Mouse (Mus musculus): ENCODE measurements around the gene Cry1. TPM values are rescaled to one million over a fixed set of nuclear protein-coding genes. Genes with fewer than 3 reads are reported as not detected.

Cry1 gene
- polyA plus RNA-seq, 1 experiment from 2014 or later: 14.7 TPM

- WGBS (ENCODE audit: insufficient replicate concordance): 43% methylated on average over 7 of the region's 7 CpGs
- Histone ChIP-seq H3K27ac (ENCODE audit: low read depth, low read length) (no peak overlapping the region), H3K9ac (ENCODE audit: low read depth, low read length) (no peak overlapping the region), H3K36me3 (ENCODE audit: control insufficient read depth, insufficient read depth, low read length) (no peaks in the 10 kb centered on the region), H3K4me1 (ENCODE audit: control insufficient read depth, insufficient read depth, low read length) (no peaks in the 10 kb centered on the region), H3K27me3 (ENCODE audit: control insufficient read depth, insufficient read depth, low read length) (no peaks in the 10 kb centered on the region), H3K4me3 (ENCODE audit: low read depth, low read length) (no peak overlapping the region), H3K9me3 (replicated peaks; ENCODE audit: control insufficient read depth, low read length) (no peaks in the 10 kb centered on the region), H3K4me2 (no peak overlapping the region)
- ATAC-seq (replicated peaks; ENCODE audit: insufficient number of reproducible peaks, low FRiP score, low TSS enrichment): no peak
Observed at GRCm38 (mm10) chr10:85204255-85204855, 19.5 kb upstream of the Cry1 start.

GRCm38 (mm10) chr10:85194528-85194927 is 9.7 kb upstream of the Cry1 start:
- Histone ChIP-seq H3K27ac (ENCODE audit: low read depth, low read length) (no peak overlapping the region), H3K9ac (ENCODE audit: low read depth, low read length) (no peak overlapping the region), H3K4me3 (ENCODE audit: low read depth, low read length) (no peak overlapping the region), H3K36me3 (ENCODE audit: control insufficient read depth, insufficient read depth, low read length) (no peaks in the 10 kb centered on the region), H3K4me2 (no peak overlapping the region), H3K4me1 (ENCODE audit: control insufficient read depth, insufficient read depth, low read length) (no peaks in the 10 kb centered on the region), H3K27me3 (ENCODE audit: control insufficient read depth, insufficient read depth, low read length) (no peaks in the 10 kb centered on the region), H3K9me3 (replicated peaks; ENCODE audit: control insufficient read depth, low read length) (no peaks in the 10 kb centered on the region)
- ATAC-seq (replicated peaks; ENCODE audit: insufficient number of reproducible peaks, low FRiP score, low TSS enrichment): no peak
- 73% methylated on average over 5 of the region's 5 CpGs for WGBS (ENCODE audit: insufficient replicate concordance)

GRCm38 (mm10) chr10:85193321-85193720 is 8.5 kb upstream of the Cry1 start:
- Histone ChIP-seq H3K4me3 (ENCODE audit: low read depth, low read length) (no peak overlapping the region), H3K27ac (ENCODE audit: low read depth, low read length) (no peak overlapping the region), H3K27me3 (ENCODE audit: control insufficient read depth, insufficient read depth, low read length) (no peaks in the 10 kb centered on the region), H3K9me3 (replicated peaks; ENCODE audit: control insufficient read depth, low read length) (no peaks in the 10 kb centered on the region), H3K9ac (ENCODE audit: low read depth, low read length) (no peak overlapping the region), H3K36me3 (ENCODE audit: control insufficient read depth, insufficient read depth, low read length) (no peaks in the 10 kb centered on the region), H3K4me1 (ENCODE audit: control insufficient read depth, insufficient read depth, low read length) (no peaks in the 10 kb centered on the region), H3K4me2 (no peak overlapping the region)
- WGBS (ENCODE audit: insufficient replicate concordance): 77% methylated on average over 3 of the region's 3 CpGs
- no peak for ATAC-seq (replicated peaks; ENCODE audit: insufficient number of reproducible peaks, low FRiP score, low TSS enrichment)

- Histone ChIP-seq H3K27me3 (ENCODE audit: control insufficient read depth, insufficient read depth, low read length) (no peaks in the 10 kb centered on the region), H3K9ac (ENCODE audit: low read depth, low read length) (no peak overlapping the region)
- ATAC-seq (replicated peaks; ENCODE audit: insufficient number of reproducible peaks, low FRiP score, low TSS enrichment): no peak
Observed at GRCm38 (mm10) chr10:85190652-85191051, 5.8 kb upstream of the Cry1 start.

GRCm38 (mm10) chr10:85189966-85190365 is 5.1 kb upstream of the Cry1 start:
- H3K4me1 ChIP-seq (ENCODE audit: control insufficient read depth, insufficient read depth, low read length): no peaks in the 10 kb centered on the region; the same call in 1 of the 2 replicates
- H3K4me2 ChIP-seq: no peak overlapping the region
- no peak overlapping the region for H3K4me3 ChIP-seq (ENCODE audit: low read depth, low read length)
- 74% methylated on average over 5 of the region's 5 CpGs for WGBS (ENCODE audit: insufficient replicate concordance)
- H3K9ac ChIP-seq (ENCODE audit: low read depth, low read length): no peak overlapping the region
- no peak overlapping the region for H3K27ac ChIP-seq (ENCODE audit: low read depth, low read length)
- H3K36me3 ChIP-seq (ENCODE audit: control insufficient read depth, insufficient read depth, low read length): no peaks in the 10 kb centered on the region
- no peak for ATAC-seq (replicated peaks; ENCODE audit: insufficient number of reproducible peaks, low FRiP score, low TSS enrichment)
- H3K27me3 ChIP-seq (ENCODE audit: control insufficient read depth, insufficient read depth, low read length): no peaks in the 10 kb centered on the region
- no peaks in the 10 kb centered on the region for H3K9me3 ChIP-seq (replicated peaks; ENCODE audit: control insufficient read depth, low read length)

More at GRCm38 (mm10) chr10:85190652-85191051, 5.8 kb upstream of the Cry1 start:
- Histone ChIP-seq H3K27ac (ENCODE audit: low read depth, low read length) (no peak overlapping the region), H3K4me3 (ENCODE audit: low read depth, low read length) (no peak overlapping the region), H3K36me3 (ENCODE audit: control insufficient read depth, insufficient read depth, low read length) (no peaks in the 10 kb centered on the region), H3K9me3 (replicated peaks; ENCODE audit: control insufficient read depth, low read length) (no peaks in the 10 kb centered on the region), H3K4me1 (ENCODE audit: control insufficient read depth, insufficient read depth, low read length) (no peaks in the 10 kb centered on the region; the same call in 1 of the 2 replicates), H3K4me2 (no peak overlapping the region)

- no peak overlapping the region for H3K27ac ChIP-seq (ENCODE audit: low read depth, low read length)
- no peak overlapping the region for H3K4me3 ChIP-seq (ENCODE audit: low read depth, low read length)
- no peak for ATAC-seq (replicated peaks; ENCODE audit: insufficient number of reproducible peaks, low FRiP score, low TSS enrichment)
- H3K27me3 ChIP-seq (ENCODE audit: control insufficient read depth, insufficient read depth, low read length): no peaks in the 10 kb centered on the region
- H3K9me3 ChIP-seq (replicated peaks; ENCODE audit: control insufficient read depth, low read length): no peaks in the 10 kb centered on the region
- no peak overlapping the region for H3K4me2 ChIP-seq
- peaks cover 7% of the 10 kb centered on the region for H3K4me1 ChIP-seq (ENCODE audit: control insufficient read depth, insufficient read depth, low read length)
- H3K9ac ChIP-seq (ENCODE audit: low read depth, low read length): no peak overlapping the region
- no peaks in the 10 kb centered on the region for H3K36me3 ChIP-seq (ENCODE audit: control insufficient read depth, insufficient read depth, low read length)
- WGBS (ENCODE audit: insufficient replicate concordance): 91% methylated on average over 2 of the region's 2 CpGs
Observed at GRCm38 (mm10) chr10:85186499-85186794, 1.6 kb upstream of the Cry1 start.

- no peaks in the 10 kb centered on the region for H3K9me3 ChIP-seq (replicated peaks; ENCODE audit: control insufficient read depth, low read length)
- peaks cover 7% of the 10 kb centered on the region for H3K4me1 ChIP-seq (ENCODE audit: control insufficient read depth, insufficient read depth, low read length)
- no peaks in the 10 kb centered on the region for H3K36me3 ChIP-seq (ENCODE audit: control insufficient read depth, insufficient read depth, low read length)
- WGBS (ENCODE audit: insufficient replicate concordance): 32% methylated on average over 14 of the region's 14 CpGs
- peak overlapping the region; percentile 79 for H3K4me3 ChIP-seq (ENCODE audit: low read depth, low read length)
- no peaks in the 10 kb centered on the region for H3K27me3 ChIP-seq (ENCODE audit: control insufficient read depth, insufficient read depth, low read length)
- H3K4me2 ChIP-seq: peak overlapping the region; percentile 86
- no peak for ATAC-seq (replicated peaks; ENCODE audit: insufficient number of reproducible peaks, low FRiP score, low TSS enrichment)
- H3K9ac ChIP-seq (ENCODE audit: low read depth, low read length): peak overlapping the region; percentile 91
- H3K27ac ChIP-seq (ENCODE audit: low read depth, low read length): peak overlapping the region; percentile 81
Observed at GRCm38 (mm10) chr10:85185639-85186498, 1.0 kb upstream of the Cry1 start.

- peak overlapping the region; percentile 91 for H3K9ac ChIP-seq (ENCODE audit: low read depth, low read length)
- peak overlapping the region; percentile 79 for H3K4me3 ChIP-seq (ENCODE audit: low read depth, low read length)
- no peak overlapping the region for H3K27ac ChIP-seq (ENCODE audit: low read depth, low read length)
- H3K4me2 ChIP-seq: peak overlapping the region; percentile 86
- H3K36me3 ChIP-seq (ENCODE audit: control insufficient read depth, insufficient read depth, low read length): no peaks in the 10 kb centered on the region
- no peaks in the 10 kb centered on the region for H3K27me3 ChIP-seq (ENCODE audit: control insufficient read depth, insufficient read depth, low read length)
- under 1% methylated on average over 91 of the region's 95 CpGs for WGBS (ENCODE audit: insufficient replicate concordance)
- no peaks in the 10 kb centered on the region for H3K9me3 ChIP-seq (replicated peaks; ENCODE audit: control insufficient read depth, low read length)
- H3K4me1 ChIP-seq (ENCODE audit: control insufficient read depth, insufficient read depth, low read length): peaks cover 7% of the 10 kb centered on the region
- ATAC-seq (replicated peaks; ENCODE audit: insufficient number of reproducible peaks, low FRiP score, low TSS enrichment): peak; percentile 24
Observed at GRCm38 (mm10) chr10:85184201-85184963, 482 bp downstream of the Cry1 start.
